Mouse (Mus musculus) cortical plate, adult 2 months (tissue): Measurements from ENCODE around the gene Sorcs3. TPM values are rescaled to one million over a fixed set of nuclear protein-coding genes. Genes with fewer than 3 reads are reported as not detected.

Experiments used
- H3K27ac ChIP-seq: fragments of 200-500 bp; 2 replicates; pipeline ENCODE4 v1.5.1; 2012; ENCODE audit warnings: low read length, control low read depth, inconsistent platforms; ENCODE audit not compliant: insufficient read depth
- H3K4me1 ChIP-seq: fragments of 200-500 bp; 2 replicates; pipeline ENCODE4 v1.6.1; 2011; ENCODE audit warnings: low read length; ENCODE audit not compliant: control insufficient read depth, insufficient read depth
- H3K4me3 ChIP-seq: fragments of 200-500 bp; 2 replicates; pipeline ENCODE4 v1.5.1; 2011; ENCODE audit warnings: mild to moderate bottlenecking, low read length, control low read depth; ENCODE audit not compliant: insufficient read depth
- CTCF ChIP-seq: fragments of 200-500 bp; IDR thresholded peaks from 2 replicates; pipeline ENCODE4 v1.5.1; 2011; ENCODE audit warnings: mild to moderate bottlenecking, control low read depth, low read length; ENCODE audit not compliant: insufficient read depth; ENCODE audit errors: extremely low read depth
- POLR2A ChIP-seq: fragments of 200-500 bp; IDR thresholded peaks from 2 replicates; pipeline ENCODE4 v1.6.1; 2011; ENCODE audit warnings: mild to moderate bottlenecking, low read length, control low read depth; ENCODE audit not compliant: insufficient read depth; ENCODE audit errors: extremely low read depth
- polyA plus RNA-seq: library from polyadenylated mRNA; depleted of rRNA; stranded (reverse); fragments of >200 nt; gene quantifications from 2 replicates; pipeline ENCODE4 v1.2.3, GENCODE M21; 2012

The Sorcs3 gene
- polyA plus RNA-seq, 1 experiment: 15.4 TPM

GRCm38 (mm10) chr19:48820493-48821282, 614.9 kb downstream of the Sorcs3 start:
- Histone ChIP-seq H3K27ac (no peak overlapping the region; the same call in 1 of the 2 replicates), H3K4me1 (peaks cover 7% of the 10 kb centered on the region), H3K4me3 (no peak overlapping the region)
- TF ChIP-seq POLR2A (no peak), CTCF (no peak)

GRCm38 (mm10) chr19:48821283-48821715, 615.5 kb downstream of the Sorcs3 start:
- Histone ChIP-seq H3K4me1 (peaks cover 7% of the 10 kb centered on the region), H3K27ac (no peak overlapping the region; the same call in 1 of the 2 replicates), H3K4me3 (no peak overlapping the region)
- TF ChIP-seq CTCF: no peak
- TF ChIP-seq POLR2A: no peak

GRCm38 (mm10) chr19:48834342-48834741, 628.5 kb downstream of the Sorcs3 start:
- Histone ChIP-seq H3K4me1 (peaks cover 1% of the 10 kb centered on the region; the same call in 1 of the 2 replicates), H3K27ac (no peak overlapping the region), H3K4me3 (no peak overlapping the region)
- TF ChIP-seq POLR2A: no peak
- no peak for TF ChIP-seq CTCF

- Histone ChIP-seq H3K27ac (no peak overlapping the region), H3K4me3 (no peak overlapping the region)
- no peak for TF ChIP-seq POLR2A
- TF ChIP-seq CTCF: no peak
Measured at GRCm38 (mm10) chr19:48839418-48839817, 633.6 kb downstream of the Sorcs3 start.

GRCm38 (mm10) chr19:48847700-48848099, 641.9 kb downstream of the Sorcs3 start:
- no peak for TF ChIP-seq POLR2A
- TF ChIP-seq CTCF: no peak
- H3K4me1 ChIP-seq: no peaks in the 10 kb centered on the region
- no peak overlapping the region for H3K4me3 ChIP-seq
- H3K27ac ChIP-seq: no peak overlapping the region

More at GRCm38 (mm10) chr19:48839418-48839817, 633.6 kb downstream of the Sorcs3 start:
- no peaks in the 10 kb centered on the region; the same call in 1 of the 2 replicates for H3K4me1 ChIP-seq

GRCm38 (mm10) chr19:48850466-48850865, 644.6 kb downstream of the Sorcs3 start:
- Histone ChIP-seq H3K27ac (no peak overlapping the region), H3K4me1 (no peaks in the 10 kb centered on the region), H3K4me3 (no peak overlapping the region)
- TF ChIP-seq POLR2A (no peak), CTCF (no peak)
